Mouse (Mus musculus) kidney, adult 2 months (tissue): Measurements from ENCODE around the gene Pla2g4c. TPM values are rescaled to one million over a fixed set of nuclear protein-coding genes. Genes with fewer than 3 reads are reported as not detected.

Experiments
- DNase-seq: peaks from one replicate; pipeline ENCODE4 v3.0.0; 2021
- H3K27ac ChIP-seq: fragments of 200-500 bp; 2 replicates; pipeline ENCODE4 v1.5.1; 2012; ENCODE audit warnings: low read depth, low read length, control low read depth, inconsistent platforms; ENCODE audit not compliant: insufficient read depth
- H3K27me3 ChIP-seq: fragments of 200-500 bp; replicated peaks from 2 replicates; pipeline ENCODE4 v1.6.1; 2012; ENCODE audit warnings: mild to moderate bottlenecking, moderate library complexity, low read length, inconsistent platforms; ENCODE audit not compliant: control insufficient read depth, insufficient read depth
- H3K36me3 ChIP-seq: fragments of 200-500 bp; 2 replicates; pipeline ENCODE4 v1.6.1; 2012; ENCODE audit warnings: mild to moderate bottlenecking, moderate library complexity, low read length, inconsistent platforms; ENCODE audit not compliant: control insufficient read depth, insufficient read depth
- H3K4me1 ChIP-seq: fragments of 200-500 bp; 2 replicates; pipeline ENCODE4 v1.6.1; 2011; ENCODE audit warnings: low read length; ENCODE audit not compliant: control insufficient read depth, insufficient read depth
- H3K4me3 ChIP-seq: fragments of 200-500 bp; 2 replicates; pipeline ENCODE4 v1.5.1; 2011; ENCODE audit warnings: mild to moderate bottlenecking, low read depth, low read length, control low read depth; ENCODE audit not compliant: insufficient read depth
- CTCF ChIP-seq: fragments of 200-500 bp; conservative IDR thresholded peaks from 2 replicates; pipeline ENCODE4 v1.5.1; 2011; ENCODE audit warnings: low read depth, mild to moderate bottlenecking, control low read depth, low read length, moderate library complexity, mixed read lengths; ENCODE audit not compliant: insufficient read depth, insufficient read length
- POLR2A ChIP-seq: fragments of 200-500 bp; IDR thresholded peaks from one replicate; pipeline ENCODE4 v1.6.1; 2011; ENCODE audit warnings: low read depth, low read length, control low read depth
- WGBS: fragments of 180-500 bp; shearing (Covaris S2); methylation state at CpG from one replicate; pipeline ENCODE4 v1.1.7; 2018; 5-methylcytosine and 5-hydroxymethylcytosine counted together
- polyA plus RNA-seq: library from polyadenylated mRNA; depleted of rRNA; stranded (reverse); fragments of >200 nt; gene quantifications from 2 replicates; pipeline ENCODE4 v1.2.3, GENCODE M21; 2012

The Pla2g4c gene
- polyA plus RNA-seq, 1 experiment, result 0.03 TPM

DNA sequence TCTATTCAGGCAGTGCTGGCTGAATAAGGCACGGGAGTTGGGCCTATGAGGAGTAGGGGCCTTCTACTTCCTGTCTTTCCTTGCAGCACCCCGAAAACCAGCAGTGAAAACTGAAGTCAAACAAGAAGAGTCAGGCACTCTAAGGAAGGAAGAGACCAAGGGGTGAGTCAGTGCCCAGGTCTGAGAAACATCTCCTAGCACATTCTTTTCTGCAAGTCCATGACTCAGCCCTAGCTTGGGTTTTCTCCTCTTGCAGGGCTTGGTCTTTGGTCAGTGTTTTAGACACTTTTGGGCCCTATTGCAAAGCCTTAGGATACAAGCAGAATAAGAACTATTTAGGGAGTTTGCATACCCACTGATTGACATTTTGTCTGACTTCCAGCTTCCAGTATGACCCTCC is 33.1 kb upstream of the Pla2g4c start:
- H3K27ac ChIP-seq, result no peak overlapping the region
- H3K4me1 ChIP-seq, result no peaks in the 10 kb centered on the region
- no peak for DNase-seq
- TF ChIP-seq CTCF, result no peak
- TF ChIP-seq POLR2A, result no peak
- no peaks in the 10 kb centered on the region for H3K36me3 ChIP-seq
- 90% methylated on average over 2 of the region's 2 CpGs for WGBS
- no peak overlapping the region for H3K4me3 ChIP-seq
- H3K27me3 ChIP-seq, result no peaks in the 10 kb centered on the region

DNA sequence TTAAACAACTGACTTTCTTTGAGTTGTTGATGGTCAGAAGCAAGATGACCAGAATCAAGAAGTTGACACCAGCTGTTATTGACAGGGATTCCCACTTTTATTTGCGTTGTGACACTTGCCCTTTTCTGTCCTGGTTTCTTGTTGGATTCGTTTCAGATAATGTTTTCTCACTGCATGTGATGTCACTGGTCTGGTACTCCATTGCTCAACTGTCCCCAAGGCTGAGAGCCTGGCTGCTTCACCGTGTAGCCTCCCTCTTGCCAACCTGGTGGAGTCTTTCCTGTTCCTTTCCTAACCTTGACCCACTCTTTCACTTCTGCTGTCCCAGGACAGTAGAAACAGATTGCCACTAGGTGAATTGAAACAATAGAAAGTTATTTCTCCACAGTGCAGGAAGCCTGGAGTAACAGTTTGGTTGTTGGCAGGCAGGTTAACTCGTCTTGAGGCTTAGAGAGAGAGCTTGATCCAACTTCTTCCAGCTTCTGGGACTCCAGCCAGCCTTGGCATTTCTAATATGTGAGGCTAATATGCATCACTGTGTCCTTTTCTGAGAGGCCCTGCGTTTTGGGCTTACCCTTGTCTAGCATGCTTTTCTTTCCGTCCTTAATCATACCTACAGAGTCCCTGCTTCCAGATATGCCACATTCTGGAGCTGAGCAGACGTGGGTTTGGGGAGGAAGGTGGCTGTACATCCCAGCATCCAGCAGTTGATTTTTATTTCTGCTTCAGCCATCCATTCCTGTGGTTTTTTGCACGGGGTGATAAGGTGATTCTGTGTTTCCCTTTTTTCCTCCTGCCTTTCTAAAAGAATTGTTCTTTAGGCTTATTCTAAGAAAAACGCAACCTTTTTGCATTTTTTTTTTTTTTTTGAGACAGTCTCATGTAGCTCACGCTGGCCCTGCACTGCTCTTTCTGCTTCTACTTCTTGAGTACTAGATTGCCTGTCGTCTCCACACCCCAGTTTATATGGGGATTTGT is 30.3 kb upstream of the Pla2g4c start:
- TF ChIP-seq POLR2A, result no peak
- TF ChIP-seq CTCF, result no peak
- Histone ChIP-seq H3K4me3 (no peak overlapping the region), H3K27me3 (no peaks in the 10 kb centered on the region), H3K4me1 (no peaks in the 10 kb centered on the region), H3K27ac (no peak overlapping the region), H3K36me3 (no peaks in the 10 kb centered on the region)
- WGBS, result 82% methylated on average over 11 of the region's 11 CpGs
- no peak for DNase-seq

DNA sequence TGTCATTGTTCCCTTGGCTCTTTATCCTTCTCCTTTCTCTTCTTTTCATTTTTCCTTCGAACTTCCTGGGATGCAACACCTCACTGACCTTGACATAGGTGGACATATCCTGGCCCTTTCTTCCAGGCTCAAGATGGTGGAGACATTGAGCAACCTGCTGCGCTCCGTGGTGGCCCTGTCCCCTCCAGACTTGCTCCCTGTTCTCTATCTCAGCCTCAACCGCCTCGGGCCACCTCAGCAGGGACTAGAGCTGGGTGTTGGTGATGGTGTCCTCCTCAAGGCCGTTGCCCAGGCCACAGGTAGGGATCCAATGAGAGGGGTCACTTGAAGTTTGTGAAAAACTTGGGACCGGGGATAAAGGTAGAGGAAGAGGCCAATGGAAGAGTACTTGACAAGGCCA is 29.2 kb upstream of the Pla2g4c start:
- no peaks in the 10 kb centered on the region for H3K4me1 ChIP-seq
- no peaks in the 10 kb centered on the region for H3K27me3 ChIP-seq
- TF ChIP-seq POLR2A, result no peak
- TF ChIP-seq CTCF, result no peak
- H3K4me3 ChIP-seq, result no peak overlapping the region
- H3K27ac ChIP-seq, result no peak overlapping the region
- WGBS, result 95% methylated on average over 7 of the region's 7 CpGs
- no peak for DNase-seq
- no peaks in the 10 kb centered on the region for H3K36me3 ChIP-seq

DNA sequence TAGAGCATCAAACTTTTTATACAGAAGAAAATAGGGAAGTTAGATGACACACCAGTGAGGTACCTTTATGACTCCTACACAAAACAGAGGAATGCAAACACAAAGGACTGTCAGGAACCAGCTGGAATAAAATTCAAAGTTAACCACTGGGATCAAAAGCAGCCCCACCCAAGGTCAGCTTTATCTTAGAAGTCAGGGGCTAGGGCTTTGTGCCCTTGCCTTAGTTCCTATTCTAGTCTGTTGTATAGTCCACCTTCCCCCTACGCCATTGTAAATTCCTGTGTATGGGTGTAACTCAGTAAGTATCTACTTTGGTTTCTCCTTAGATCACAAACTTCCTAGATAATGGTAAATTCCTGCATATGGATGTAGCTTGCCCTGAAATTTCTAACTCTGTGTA is 26.8 kb upstream of the Pla2g4c start:
- no peaks in the 10 kb centered on the region for H3K36me3 ChIP-seq

DNA sequence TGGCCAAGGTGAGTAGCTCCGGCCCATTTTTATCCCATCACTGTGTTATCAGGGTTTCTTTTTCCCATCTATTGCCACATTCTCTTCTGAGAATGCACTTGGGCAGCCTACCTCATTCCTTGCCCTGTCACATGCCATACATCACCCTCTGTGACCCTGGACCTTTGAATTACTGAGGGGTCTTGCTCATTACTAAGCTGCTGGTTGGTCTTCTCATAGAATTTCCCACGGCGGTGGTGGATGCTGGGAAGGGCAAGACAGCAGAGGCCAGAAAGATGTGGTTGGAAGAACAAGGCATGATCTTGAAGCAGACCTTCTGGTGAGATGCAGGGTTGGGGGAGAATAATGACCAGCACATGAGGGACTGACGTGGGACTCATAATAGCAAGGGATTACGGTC is 25.6 kb upstream of the Pla2g4c start:
- Histone ChIP-seq H3K27ac (no peak overlapping the region), H3K4me1 (no peaks in the 10 kb centered on the region), H3K36me3 (no peaks in the 10 kb centered on the region), H3K27me3 (no peaks in the 10 kb centered on the region), H3K4me3 (no peak overlapping the region)
- TF ChIP-seq CTCF (no peak), POLR2A (no peak)
- WGBS, result 94% methylated on average over 5 of the region's 5 CpGs
- DNase-seq, result no peak

More for the DNA sequence above, 26.8 kb upstream of the Pla2g4c start:
- DNase-seq, result no peak
- TF ChIP-seq POLR2A (no peak), CTCF (no peak)
- WGBS, result 98% methylated on average over 1 of the region's 1 CpGs
- Histone ChIP-seq H3K27ac (no peak overlapping the region), H3K4me3 (no peak overlapping the region), H3K4me1 (no peaks in the 10 kb centered on the region), H3K27me3 (no peaks in the 10 kb centered on the region)

DNA sequence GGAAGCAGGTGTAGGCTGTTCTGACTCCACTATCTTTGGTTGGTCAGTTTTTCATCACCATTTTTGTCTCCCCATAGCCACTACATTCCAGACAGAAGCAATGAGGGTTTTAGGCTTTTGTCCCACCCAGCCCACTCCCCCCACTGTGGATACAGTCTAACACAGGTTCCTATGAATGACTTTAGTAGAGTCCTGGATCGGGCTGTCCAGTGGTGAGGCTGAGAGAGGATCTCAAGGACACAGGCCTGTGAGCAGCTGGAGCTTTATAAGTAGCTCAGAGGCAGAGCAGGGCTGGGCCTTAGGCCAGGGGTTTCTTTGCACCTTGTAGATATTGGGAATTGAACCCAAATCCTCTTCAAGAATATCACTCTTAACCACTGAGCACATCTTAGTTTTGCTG is 22.8 kb upstream of the Pla2g4c start:
- 97% methylated on average over 1 of the region's 1 CpGs for WGBS
- Histone ChIP-seq H3K4me3 (no peak overlapping the region), H3K27me3 (no peaks in the 10 kb centered on the region), H3K36me3 (no peaks in the 10 kb centered on the region), H3K27ac (no peak overlapping the region), H3K4me1 (no peaks in the 10 kb centered on the region)
- TF ChIP-seq POLR2A (no peak), CTCF (no peak)
- no peak for DNase-seq

DNA sequence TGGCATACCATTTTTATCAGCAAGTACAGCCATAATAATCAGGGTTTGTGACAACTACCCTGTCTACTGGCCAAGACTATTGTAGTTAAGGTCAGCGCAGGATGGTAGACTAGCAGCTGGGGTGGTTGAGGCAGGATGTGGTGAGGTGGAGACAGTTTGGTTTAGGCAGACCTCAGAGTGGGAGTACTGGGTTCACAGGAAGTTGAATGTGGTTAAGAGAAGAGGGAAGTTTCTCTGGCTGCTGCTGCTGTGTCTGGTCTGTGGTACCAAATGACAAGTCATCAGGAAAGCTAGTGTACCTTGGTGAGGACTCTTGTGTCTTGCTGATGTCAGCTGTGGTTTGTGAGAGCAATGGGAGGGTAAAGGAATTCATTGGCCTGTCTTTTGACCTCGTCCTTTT is 21.7 kb upstream of the Pla2g4c start:
- Histone ChIP-seq H3K36me3 (no peaks in the 10 kb centered on the region), H3K4me3 (no peak overlapping the region), H3K27me3 (no peaks in the 10 kb centered on the region), H3K4me1 (no peaks in the 10 kb centered on the region), H3K27ac (no peak overlapping the region)
- peak; percentile 5 for DNase-seq
- WGBS, result 81% methylated on average over 2 of the region's 2 CpGs
- TF ChIP-seq POLR2A (no peak), CTCF (no peak)
